Mouse (Mus musculus) heart, embryonic 12.5 days (tissue): ENCODE results near the gene Vps18. TPM values are rescaled to one million over a fixed set of nuclear protein-coding genes. Genes with fewer than 3 reads are reported as not detected.

Experiments used
- ATAC-seq: fragments of 200-750 bp; cut with Nextera tagmentation; 2 replicates; pipeline ENCODE4 v1.8.0; 2017; ENCODE audit warnings: moderate TSS enrichment, moderate library complexity; ENCODE audit not compliant: insufficient number of reproducible peaks, low FRiP score
- H3K27ac ChIP-seq: fragments of 300-500 bp; sonication (generic); 2 replicates; pipeline ENCODE4 v1.5.1; 2016; ENCODE audit warnings: mild to moderate bottlenecking, moderate library complexity; ENCODE audit not compliant: poor library complexity, severe bottlenecking
- H3K27me3 ChIP-seq: fragments of 300-500 bp; sonication (generic); replicated peaks from 2 replicates; pipeline ENCODE4 v1.6.1; 2016; ENCODE audit warnings: mild to moderate bottlenecking, moderate library complexity
- H3K36me3 ChIP-seq: fragments of 300-500 bp; sonication (generic); 2 replicates; pipeline ENCODE4 v1.6.1; 2016; ENCODE audit warnings: mild to moderate bottlenecking, moderate library complexity
- H3K4me1 ChIP-seq: fragments of 300-500 bp; sonication (generic); replicated peaks from 2 replicates; pipeline ENCODE4 v1.6.1; 2016; ENCODE audit warnings: mild to moderate bottlenecking
- H3K4me2 ChIP-seq: fragments of 300-500 bp; sonication (generic); 2 replicates; pipeline ENCODE4 v1.6.1; 2016; ENCODE audit warnings: mild to moderate bottlenecking, moderate library complexity
- H3K4me3 ChIP-seq: fragments of 300-500 bp; sonication (generic); 2 replicates; pipeline ENCODE4 v1.5.1; 2016; ENCODE audit warnings: mild to moderate bottlenecking
- H3K9ac ChIP-seq: fragments of 300-500 bp; sonication (generic); 2 replicates; pipeline ENCODE4 v1.6.1; 2016; ENCODE audit warnings: mild to moderate bottlenecking, moderate library complexity
- H3K9me3 ChIP-seq: fragments of 300-500 bp; sonication (generic); replicated peaks from 2 replicates; pipeline ENCODE4 v1.6.1; 2016; ENCODE audit warnings: mild to moderate bottlenecking, moderate library complexity
- WGBS: fragments of 180-500 bp; shearing (Covaris S2); methylation state at CpG from one replicate; pipeline ENCODE4 v1.1.7; 2016; 5-methylcytosine and 5-hydroxymethylcytosine counted together
- polyA plus RNA-seq: library from polyadenylated mRNA; unstranded; fragments of >200 nt; fragmentation: Nextera tagmentation; extraction: Ambion mirVana; gene quantifications from 2 replicates; pipeline ENCODE4 v1.2.1, GENCODE M21; 2016

Gene Vps18
- polyA plus RNA-seq, 1 experiment from 2014 or later: 15.8 TPM

GRCm38 (mm10) chr2:119292281-119292680 lies 3.7 kb downstream of the Vps18 start:
- Histone ChIP-seq H3K9ac (no peak overlapping the region), H3K4me1 (peaks cover 10% of the 10 kb centered on the region), H3K4me3 (no peak overlapping the region), H3K27me3 (no peaks in the 10 kb centered on the region), H3K27ac (no peak overlapping the region), H3K9me3 (no peaks in the 10 kb centered on the region), H3K36me3 (peaks cover 67% of the 10 kb centered on the region), H3K4me2 (no peak overlapping the region)
- no peak for ATAC-seq
- WGBS: 94% methylated on average over 5 of the region's 5 CpGs

- Histone ChIP-seq H3K9ac (no peak overlapping the region), H3K4me3 (no peak overlapping the region), H3K36me3 (peaks cover 73% of the 10 kb centered on the region), H3K4me1 (peaks cover 10% of the 10 kb centered on the region), H3K27me3 (no peaks in the 10 kb centered on the region), H3K9me3 (no peaks in the 10 kb centered on the region), H3K27ac (no peak overlapping the region), H3K4me2 (no peak overlapping the region)
- WGBS: 92% methylated on average over 17 of the region's 17 CpGs
- no peak for ATAC-seq
These were observed 4.3 kb downstream of the Vps18 start for GRCm38 (mm10) chr2:119292852-119293251.

GRCm38 (mm10) chr2:119293311-119293710 lies 4.8 kb downstream of the Vps18 start:
- no peak for ATAC-seq
- peaks cover 77% of the 10 kb centered on the region for H3K36me3 ChIP-seq

GRCm38 (mm10) chr2:119293776-119294390 lies 5.3 kb downstream of the Vps18 start:
- Histone ChIP-seq H3K9me3 (no peaks in the 10 kb centered on the region), H3K27ac (no peak overlapping the region), H3K27me3 (no peaks in the 10 kb centered on the region), H3K36me3 (peaks cover 83% of the 10 kb centered on the region), H3K4me2 (no peak overlapping the region), H3K4me1 (peaks cover 12% of the 10 kb centered on the region), H3K9ac (no peak overlapping the region), H3K4me3 (no peak overlapping the region)
- ATAC-seq: no peak
- 89% methylated on average over 34 of the region's 34 CpGs for WGBS

More at GRCm38 (mm10) chr2:119293311-119293710, 4.8 kb downstream of the Vps18 start:
- H3K27me3 ChIP-seq: no peaks in the 10 kb centered on the region
- peaks cover 10% of the 10 kb centered on the region for H3K4me1 ChIP-seq
- H3K9ac ChIP-seq: no peak overlapping the region
- WGBS: 91% methylated on average over 17 of the region's 17 CpGs
- no peaks in the 10 kb centered on the region for H3K9me3 ChIP-seq
- no peak overlapping the region for H3K27ac ChIP-seq
- H3K4me2 ChIP-seq: no peak overlapping the region
- no peak overlapping the region for H3K4me3 ChIP-seq

GRCm38 (mm10) chr2:119294411-119294810 lies 5.9 kb downstream of the Vps18 start:
- ATAC-seq: no peak
- no peak overlapping the region for H3K27ac ChIP-seq
- H3K36me3 ChIP-seq: peaks cover 84% of the 10 kb centered on the region
- 92% methylated on average over 18 of the region's 18 CpGs for WGBS
- H3K9ac ChIP-seq: no peak overlapping the region
- no peak overlapping the region for H3K4me3 ChIP-seq
- H3K4me1 ChIP-seq: peaks cover 9% of the 10 kb centered on the region
- no peaks in the 10 kb centered on the region for H3K9me3 ChIP-seq
- H3K27me3 ChIP-seq: no peaks in the 10 kb centered on the region
- H3K4me2 ChIP-seq: no peak overlapping the region

- H3K27ac ChIP-seq: no peak overlapping the region
- WGBS: 91% methylated on average over 12 of the region's 12 CpGs
- H3K27me3 ChIP-seq: no peaks in the 10 kb centered on the region
- H3K9me3 ChIP-seq: no peaks in the 10 kb centered on the region
- no peak overlapping the region for H3K4me2 ChIP-seq
- H3K36me3 ChIP-seq: peaks cover 67% of the 10 kb centered on the region
- H3K4me3 ChIP-seq: no peak overlapping the region
- H3K4me1 ChIP-seq: peaks cover 23% of the 10 kb centered on the region
- ATAC-seq: no peak
- no peak overlapping the region for H3K9ac ChIP-seq
These were observed 8.2 kb downstream of the Vps18 start for GRCm38 (mm10) chr2:119296756-119297155.

- Histone ChIP-seq H3K4me1 (peaks cover 23% of the 10 kb centered on the region), H3K27me3 (no peaks in the 10 kb centered on the region), H3K4me2 (no peak overlapping the region), H3K27ac (no peak overlapping the region), H3K9ac (no peak overlapping the region), H3K36me3 (peaks cover 60% of the 10 kb centered on the region), H3K9me3 (no peaks in the 10 kb centered on the region), H3K4me3 (no peak overlapping the region)
- ATAC-seq: no peak
- WGBS: 92% methylated on average over 19 of the region's 19 CpGs
These were observed 9.0 kb downstream of the Vps18 start for GRCm38 (mm10) chr2:119297506-119297905.

- H3K36me3 ChIP-seq: peaks cover 52% of the 10 kb centered on the region
These were observed 9.8 kb downstream of the Vps18 start for GRCm38 (mm10) chr2:119298330-119298729.

GRCm38 (mm10) chr2:119298839-119299238 lies 10.3 kb downstream of the Vps18 start:
- Histone ChIP-seq H3K4me3 (no peak overlapping the region), H3K9me3 (no peaks in the 10 kb centered on the region), H3K27me3 (no peaks in the 10 kb centered on the region), H3K27ac (peak overlapping the region; percentile 22; the same call in 1 of the 2 replicates), H3K4me2 (no peak overlapping the region), H3K4me1 (peaks cover 27% of the 10 kb centered on the region), H3K9ac (no peak overlapping the region), H3K36me3 (peaks cover 47% of the 10 kb centered on the region)
- WGBS: 77% methylated on average over 2 of the region's 2 CpGs
- no peak for ATAC-seq

More at GRCm38 (mm10) chr2:119298330-119298729, 9.8 kb downstream of the Vps18 start:
- no peak for ATAC-seq
- no peak overlapping the region for H3K4me2 ChIP-seq
- 38% methylated on average over 5 of the region's 5 CpGs for WGBS
- H3K4me3 ChIP-seq: no peak overlapping the region
- 0 out of 2 replicates have a peak overlapping the region, but pooled peaks have one; percentile 22 for H3K27ac ChIP-seq
- H3K4me1 ChIP-seq: peaks cover 27% of the 10 kb centered on the region
- no peaks in the 10 kb centered on the region for H3K9me3 ChIP-seq
- H3K9ac ChIP-seq: no peak overlapping the region
- H3K27me3 ChIP-seq: no peaks in the 10 kb centered on the region

GRCm38 (mm10) chr2:119299981-119300818 lies 11.7 kb downstream of the Vps18 start:
- H3K4me1 ChIP-seq: peaks cover 38% of the 10 kb centered on the region

GRCm38 (mm10) chr2:119300819-119301493 lies 12.4 kb downstream of the Vps18 start:
- Histone ChIP-seq H3K4me3 (peak overlapping the region; percentile 16; the same call in 1 of the 2 replicates), H3K9me3 (no peaks in the 10 kb centered on the region), H3K4me2 (peak overlapping the region; percentile 65), H3K9ac (peak overlapping the region; percentile 49), H3K27ac (peak overlapping the region; percentile 85), H3K27me3 (no peaks in the 10 kb centered on the region), H3K36me3 (peaks cover 29% of the 10 kb centered on the region), H3K4me1 (peaks cover 40% of the 10 kb centered on the region)
- ATAC-seq: peak; percentile 54
- WGBS: 44% methylated on average over 7 of the region's 7 CpGs

More at GRCm38 (mm10) chr2:119299981-119300818, 11.7 kb downstream of the Vps18 start:
- no peaks in the 10 kb centered on the region for H3K27me3 ChIP-seq
- peak; percentile 88 for ATAC-seq
- H3K27ac ChIP-seq: peak overlapping the region; percentile 85
- 2% methylated on average over 15 of the region's 15 CpGs for WGBS
- H3K36me3 ChIP-seq: peaks cover 34% of the 10 kb centered on the region
- no peaks in the 10 kb centered on the region for H3K9me3 ChIP-seq
- H3K4me2 ChIP-seq: peak overlapping the region; percentile 65
- H3K4me3 ChIP-seq: peak overlapping the region; percentile 16
- H3K9ac ChIP-seq: peak overlapping the region; percentile 49
